Comparison of ENCODE assay signal across 11 mouse cellular contexts in genomic region chr12:23800776-23801175, GRCm38 (mm10). TPM values are rescaled to one million over a fixed set of nuclear protein-coding genes. Genes with fewer than 3 reads are reported as not detected.
DNase-seq lines count a peak whose midpoint lies in the region; ATAC-seq lines count a peak whose summit lies in the region.
"Not testable (repeated sequence)": the region's sequence is repeated elsewhere in the genome, so short reads cannot be mapped to it uniquely, and the experiment has no call there.
"Had no signal": no experiment of that assay in that cellular context is flagged by ENCODE, and none has a peak within 500 bp of the region (broad histone marks: within the 10 kb centered on the region; RNA-seq: fewer than 3 reads in every experiment).

No protein-coding gene starts in this region.

- WGBS in hindbrain, embryonic 13.5 days: 17% methylated on average over 42 of the region's 43 CpGs
- 21% methylated on average over 27 of the region's 43 CpGs for WGBS in kidney, embryonic 16.5 days
- 9% methylated on average over 43 of the region's 43 CpGs for WGBS in liver, embryonic 11.5 days
- 12% methylated on average over 42 of the region's 43 CpGs for WGBS in neural tube, embryonic 12.5 days

- not testable (repeated sequence) for H3K9ac ChIP-seq in hindbrain, embryonic 13.5 days; kidney, embryonic 16.5 days (replicated peaks; ENCODE audit: low read length); liver, embryonic 11.5 days (ENCODE audit: low read depth, low read length); neural tube, embryonic 12.5 days

- H3K27me3 ChIP-seq in hindbrain, embryonic 13.5 days; kidney, embryonic 16.5 days (ENCODE audit: insufficient read depth, low read length); liver, embryonic 11.5 days (replicated peaks; ENCODE audit: control insufficient read depth, insufficient read depth, low read length); neural tube, embryonic 12.5 days (replicated peaks): not testable (repeated sequence)

- H3K4me1 ChIP-seq in hindbrain, embryonic 13.5 days (replicated peaks); kidney, embryonic 16.5 days (ENCODE audit: insufficient read depth, low read length); liver, embryonic 11.5 days (replicated peaks; ENCODE audit: control insufficient read depth, insufficient read depth, low read length); neural tube, embryonic 12.5 days: not testable (repeated sequence)

- not testable (repeated sequence) for ATAC-seq in hindbrain, embryonic 13.5 days (ENCODE audit: low FRiP score); kidney, embryonic 16.5 days (ENCODE audit: low FRiP score, low TSS enrichment); liver, embryonic 11.5 days (replicated peaks; ENCODE audit: low FRiP score); neural tube, embryonic 12.5 days (ENCODE audit: low FRiP score, low read depth)

- not testable (repeated sequence) for H3K36me3 ChIP-seq in hindbrain, embryonic 13.5 days; kidney, embryonic 16.5 days (ENCODE audit: insufficient read depth, low read length); liver, embryonic 11.5 days (ENCODE audit: control insufficient read depth, insufficient read depth, low read length); neural tube, embryonic 12.5 days

- H3K27ac ChIP-seq in hindbrain, embryonic 13.5 days; kidney, embryonic 16.5 days (ENCODE audit: low read length); liver, embryonic 11.5 days (ENCODE audit: low read depth, low read length); neural tube, embryonic 12.5 days: not testable (repeated sequence)

- not testable (repeated sequence) for H3K4me2 ChIP-seq in hindbrain, embryonic 13.5 days; kidney, embryonic 16.5 days (replicated peaks; ENCODE audit: low read depth, low read length); liver, embryonic 11.5 days
- 0 out of 2 replicates have a peak overlapping the region, but pooled peaks have one; percentile 12 for H3K4me2 ChIP-seq in neural tube, embryonic 12.5 days (replicated peaks)

- DNase-seq in NIH3T3 (ENCODE audit: low read depth): peak; percentile 68
- peak; percentile 10 for DNase-seq in embryo, embryonic 9.5 days (ENCODE audit: extremely low spot score)
- DNase-seq in forelimb bud, embryonic 11.5 days (ENCODE audit: low read depth, low spot score): peak; percentile 43
- DNase-seq in liver, embryonic 11.5 days (ENCODE audit: low spot score): peak; percentile 21

- not testable (repeated sequence) for H3K9me3 ChIP-seq in hindbrain, embryonic 13.5 days; kidney, embryonic 16.5 days (ENCODE audit: low read length); liver, embryonic 11.5 days (ENCODE audit: control insufficient read depth, low read length); neural tube, embryonic 12.5 days

- H3K4me3 ChIP-seq in hindbrain, embryonic 13.5 days: peak overlapping the region; percentile 20
- peak overlapping the region; percentile 20; the same call in 1 of the 2 replicates for H3K4me3 ChIP-seq in kidney, embryonic 16.5 days (ENCODE audit: low read length)
- H3K4me3 ChIP-seq in liver, embryonic 11.5 days (ENCODE audit: low read depth, low read length): not testable (repeated sequence)
- peak overlapping the region; percentile 11; the same call in 1 of the 2 replicates for H3K4me3 ChIP-seq in neural tube, embryonic 12.5 days

RNA-seq across cellular contexts. Expression of gene Gm10330, which starts 20.7 kb away (rescaled TPM):
- polyA plus RNA-seq in hindbrain, embryonic 13.5 days (2015; fragmentation: Nextera tagmentation; extraction: Ambion mirVana): 0.43 and 0.53 TPM in 2 replicates
- polyA plus RNA-seq in kidney, embryonic 16.5 days (2015; fragmentation: Nextera tagmentation; extraction: Ambion mirVana): 0.42 and 0.61 TPM in 2 replicates
- 0.16 TPM in 1 of 2 replicates, not detected in the other for polyA plus RNA-seq in liver, embryonic 11.5 days (2014; fragmentation: Nextera tagmentation; extraction: Ambion mirVana)
- 0.24 and 0.56 TPM in 2 replicates for polyA plus RNA-seq in neural tube, embryonic 12.5 days (2016; fragmentation: Nextera tagmentation; extraction: Ambion mirVana)
- polyA plus RNA-seq: inflammation-experienced regulatory T-cells, adult 6 months; liver, embryonic 16.5 days; myocyte; testis, adult 2 months had no signal

Comparison
In these comparisons a context has a peak if more than half of its experiments do, and no peak if none do; other contexts are left out.
1. DNase-seq: peak in every context shown above with its lines; median percentile 68 in NIH3T3; 43 in forelimb bud, embryonic 11.5 days; 21 in liver, embryonic 11.5 days; 10 in embryo, embryonic 9.5 days.